In genomic region chr7:37624759-37625340, GRCm38 (mm10) we compare ENCODE assay signal across 9 mouse cellular contexts.
A peak's percentile ranks its signal among the peaks of the same experiment; 100 is the strongest.
DNase-seq lines count a peak whose midpoint lies in the region; ATAC-seq and TF ChIP-seq lines count a peak whose summit lies in the region.
"Had no signal": no experiment of that assay in that cellular context is flagged by ENCODE, and none has a peak within 500 bp of the region (broad histone marks: within the 10 kb centered on the region; RNA-seq: fewer than 3 reads in every experiment).

No protein-coding gene starts in this region.

- no peak for TF ChIP-seq POLR2A in kidney, adult 2 months (IDR thresholded peaks at IDR 0.05; ENCODE audit: low read depth, low read length)
- no peak for TF ChIP-seq POLR2A in small intestine, adult 2 months (IDR thresholded peaks at IDR 0.05; ENCODE audit: low read depth, low read length)

- H3K27ac ChIP-seq in kidney, embryonic 15.5 days: no peak overlapping the region
- H3K27ac ChIP-seq in kidney, adult 2 months (ENCODE audit: insufficient read depth, low read depth, low read length): no peak overlapping the region
- H3K27ac ChIP-seq in forebrain, embryonic 11.5 days (ENCODE audit: low read depth, low read length): peak overlapping the region; percentile 58
- no peak overlapping the region for H3K27ac ChIP-seq in limb, embryonic 12.5 days
- H3K27ac ChIP-seq in small intestine, adult 2 months (ENCODE audit: insufficient read depth, low read depth, low read length): no peak overlapping the region

- WGBS in kidney, embryonic 15.5 days: 5% methylated on average over 20 of the region's 20 CpGs
- WGBS in kidney, adult 2 months: 19% methylated on average over 20 of the region's 20 CpGs
- 3% methylated on average over 20 of the region's 20 CpGs for WGBS in forebrain, embryonic 11.5 days
- WGBS in limb, embryonic 12.5 days: 4% methylated on average over 20 of the region's 20 CpGs
- 22% methylated on average over 20 of the region's 20 CpGs for WGBS in small intestine, adult 2 months

- H3K27me3 ChIP-seq in kidney, embryonic 15.5 days: peaks cover 26% of the 10 kb centered on the region
- no peaks in the 10 kb centered on the region for H3K27me3 ChIP-seq in kidney, adult 2 months (replicated peaks; ENCODE audit: control insufficient read depth, insufficient read depth, low read length)
- H3K27me3 ChIP-seq in forebrain, embryonic 11.5 days (ENCODE audit: control insufficient read depth, insufficient read depth, low read length): no peaks in the 10 kb centered on the region; the same call in 1 of the 2 replicates
- H3K27me3 ChIP-seq in limb, embryonic 12.5 days: peaks cover 32% of the 10 kb centered on the region
- H3K27me3 ChIP-seq in small intestine, adult 2 months (ENCODE audit: control insufficient read depth, insufficient read depth, low read length): no peaks in the 10 kb centered on the region

- no peak for TF ChIP-seq CTCF in kidney, adult 2 months (conservative IDR thresholded peaks at IDR 0.05; ENCODE audit: insufficient read depth, insufficient read length, low read depth, low read length)
- no peak for TF ChIP-seq CTCF in small intestine, adult 2 months (IDR thresholded peaks at IDR 0.05; ENCODE audit: extremely low read depth, insufficient read length, insufficient replicate concordance, low read depth, low read length)

- peak overlapping the region; percentile 48 for H3K4me3 ChIP-seq in kidney, embryonic 15.5 days (replicated peaks)
- H3K4me3 ChIP-seq in kidney, adult 2 months (ENCODE audit: insufficient read depth, low read depth, low read length): no peak overlapping the region
- peak overlapping the region; percentile 33 for H3K4me3 ChIP-seq in forebrain, embryonic 11.5 days (ENCODE audit: low read depth, low read length)
- peak overlapping the region; percentile 52 for H3K4me3 ChIP-seq in limb, embryonic 12.5 days (replicated peaks)
- peak overlapping the region; percentile 40; the same call in 1 of the 2 replicates for H3K4me3 ChIP-seq in small intestine, adult 2 months (ENCODE audit: low read depth, low read length)

- H3K9ac ChIP-seq in kidney, embryonic 15.5 days: no peak overlapping the region
- H3K9ac ChIP-seq in forebrain, embryonic 11.5 days (ENCODE audit: low read length): peak overlapping the region; percentile 55
- peak overlapping the region; percentile 67; the same call in 1 of the 2 replicates for H3K9ac ChIP-seq in limb, embryonic 12.5 days (replicated peaks)

- no peak for DNase-seq in kidney, adult 2 months
- peak; percentile 60 for DNase-seq in cerebellum, adult 11 months
- DNase-seq in forebrain, embryonic 11.5 days (ENCODE audit: low spot score): peak; percentile 79
- DNase-seq in natural killer cell, adult 2 months (ENCODE audit: low spot score in 2 of 2): no peak
- DNase-seq in spleen, postnatal 4 days (ENCODE audit: low spot score in 2 of 2): no peak

- H3K9me3 ChIP-seq in kidney, embryonic 15.5 days (replicated peaks): no peaks in the 10 kb centered on the region
- no peaks in the 10 kb centered on the region for H3K9me3 ChIP-seq in forebrain, embryonic 11.5 days (ENCODE audit: control insufficient read depth, low read length)
- H3K9me3 ChIP-seq in limb, embryonic 12.5 days: no peaks in the 10 kb centered on the region

- peaks cover 13% of the 10 kb centered on the region for H3K4me1 ChIP-seq in kidney, embryonic 15.5 days
- no peaks in the 10 kb centered on the region for H3K4me1 ChIP-seq in kidney, adult 2 months (ENCODE audit: control insufficient read depth, insufficient read depth, low read length)
- peaks cover 12% of the 10 kb centered on the region for H3K4me1 ChIP-seq in forebrain, embryonic 11.5 days (replicated peaks; ENCODE audit: control insufficient read depth, insufficient read depth, low read length)
- peaks cover 9% of the 10 kb centered on the region for H3K4me1 ChIP-seq in limb, embryonic 12.5 days (replicated peaks)
- no peaks in the 10 kb centered on the region for H3K4me1 ChIP-seq in small intestine, adult 2 months (ENCODE audit: control insufficient read depth, insufficient read depth, insufficient read length, low read length)

- ATAC-seq in kidney, embryonic 15.5 days (replicated peaks; ENCODE audit: low FRiP score): peak; percentile 60; the same call in 1 of the 2 replicates
- peak; percentile 84 for ATAC-seq in forebrain, embryonic 11.5 days (replicated peaks; ENCODE audit: low FRiP score)
- ATAC-seq in limb, embryonic 12.5 days (ENCODE audit: insufficient number of reproducible peaks, insufficient read depth, low FRiP score, low TSS enrichment, low read depth): peak; percentile 68

- H3K4me2 ChIP-seq in kidney, embryonic 15.5 days: peak overlapping the region; percentile 84
- H3K4me2 ChIP-seq in forebrain, embryonic 11.5 days (ENCODE audit: low read depth, low read length, severe bottlenecking): peak overlapping the region; percentile 71
- peak overlapping the region; percentile 91 for H3K4me2 ChIP-seq in limb, embryonic 12.5 days

- H3K36me3 ChIP-seq in kidney, embryonic 15.5 days: no peaks in the 10 kb centered on the region
- no peaks in the 10 kb centered on the region for H3K36me3 ChIP-seq in kidney, adult 2 months (ENCODE audit: control insufficient read depth, insufficient read depth, low read length)
- no peaks in the 10 kb centered on the region for H3K36me3 ChIP-seq in forebrain, embryonic 11.5 days (ENCODE audit: control insufficient read depth, insufficient read depth, low read length)
- no peaks in the 10 kb centered on the region for H3K36me3 ChIP-seq in limb, embryonic 12.5 days
- no peaks in the 10 kb centered on the region for H3K36me3 ChIP-seq in small intestine, adult 2 months (ENCODE audit: control insufficient read depth, insufficient read depth, low read length)
- H3K36me3 ChIP-seq: G1E had no signal

Comparison
In these comparisons a context has a peak if more than half of its experiments do, and no peak if none do; other contexts are left out.
1. DNase-seq: peak in cerebellum, adult 11 months (single experiment) and forebrain, embryonic 11.5 days (single experiment); none in kidney, adult 2 months (single experiment), natural killer cell, adult 2 months (0 of 2) and spleen, postnatal 4 days (0 of 2).
2. Peak in every context shown above with its lines, with median percentiles within 50 percentile points of each other: ATAC-seq and H3K4me2 ChIP-seq.